9 mouse cellular contexts compared by ENCODE assay signal in genomic region chr2:33178243-33178932, GRCm38 (mm10). TPM values are rescaled to one million over a fixed set of nuclear protein-coding genes. Genes with fewer than 3 reads are reported as not detected.
DNase-seq lines count a peak whose midpoint lies in the region; ATAC-seq lines count a peak whose summit lies in the region.
"Had no signal": no experiment of that assay in that cellular context is flagged by ENCODE, and none has a peak within 500 bp of the region (broad histone marks: within the 10 kb centered on the region; RNA-seq: fewer than 3 reads in every experiment).

No protein-coding gene starts in this region.

- H3K4me2 ChIP-seq in kidney, embryonic 14.5 days (replicated peaks; ENCODE audit: low read depth, low read length), result no peak overlapping the region

- H3K4me1 ChIP-seq in kidney, embryonic 14.5 days (ENCODE audit: control insufficient read depth, insufficient read depth, low read length), result peaks cover 16% of the 10 kb centered on the region

- H3K27me3 ChIP-seq in kidney, embryonic 14.5 days (ENCODE audit: control insufficient read depth, insufficient read depth, low read length), result no peaks in the 10 kb centered on the region
- H3K27me3 ChIP-seq: CH12.LX had no signal

- no peak overlapping the region for H3K4me3 ChIP-seq in kidney, embryonic 14.5 days (ENCODE audit: low read length)

- no peak overlapping the region for H3K27ac ChIP-seq in kidney, embryonic 14.5 days (ENCODE audit: low read depth, low read length)

- H3K9me3 ChIP-seq in kidney, embryonic 14.5 days (ENCODE audit: control insufficient read depth, low read length), result no peaks in the 10 kb centered on the region

- H3K9ac ChIP-seq in kidney, embryonic 14.5 days (ENCODE audit: low read depth, low read length), result no peak overlapping the region

- WGBS in kidney, embryonic 14.5 days, result 60% methylated on average over 11 of the region's 11 CpGs

- no peak for DNase-seq in kidney, postnatal 10 days
- DNase-seq in cerebellum, adult 11-12 months, result peak; percentile 81
- DNase-seq in gastrocnemius, adult 8-10 months (ENCODE audit: low spot score in 2 of 2), result peak; percentile 79 to 89
- DNase-seq in layer of hippocampus, postnatal 14 days (ENCODE audit: low spot score in 2 of 2), result peak; percentile 56 to 75
- peak; percentile 56 for DNase-seq in retina, embryonic 14.5 days (ENCODE audit: low spot score)
- DNase-seq in spleen, postnatal 10 days (ENCODE audit: low spot score in 2 of 2), result no peak
- no peak for DNase-seq in thymus, postnatal 0 days (ENCODE audit: low spot score)

- H3K36me3 ChIP-seq in kidney, embryonic 14.5 days (ENCODE audit: control insufficient read depth, insufficient read depth, low read length), result no peaks in the 10 kb centered on the region

- ATAC-seq in kidney, embryonic 14.5 days (ENCODE audit: low FRiP score, low TSS enrichment), result peak; percentile 62; the same call in 1 of the 2 replicates

RNA-seq across cellular contexts. Expression of gene Angptl2, which starts 37.5 kb away (rescaled TPM):
- polyA plus RNA-seq in kidney, embryonic 14.5 days (2014; fragmentation: Nextera tagmentation; extraction: Ambion mirVana), result 21.1 and 27.0 TPM in 2 replicates
- total RNA-seq in gastrocnemius, adult 8-10 months (2022), result 10 to 100 TPM; 21.1 to 32.8 (median 26.5) TPM
- total RNA-seq in layer of hippocampus, postnatal 14 days (2021), result 1 to 10 TPM; 2.6 to 5.9 TPM
- polyA plus RNA-seq in thymus, postnatal 0 days (2015; fragmentation: Nextera tagmentation; extraction: Ambion mirVana), result 29.8 and 34.7 TPM in 2 replicates

RNA-seq across cellular contexts. Expression of gene Garnl3, which starts 46.9 kb away (rescaled TPM):
- polyA plus RNA-seq in kidney, embryonic 14.5 days (2014; fragmentation: Nextera tagmentation; extraction: Ambion mirVana), result 11.6 and 12.1 TPM in 2 replicates
- total RNA-seq in gastrocnemius, adult 8-10 months (2022), result 1 to 10 TPM in 1 of 4 experiments, under 1 TPM in 2, not detected in 1; 0.32 to 1.1 (median 0.99) TPM
- 10 to 100 TPM; 46.0 to 65.4 TPM for total RNA-seq in layer of hippocampus, postnatal 14 days (2021)
- 0.81 and 1.0 TPM in 2 replicates for polyA plus RNA-seq in thymus, postnatal 0 days (2015; fragmentation: Nextera tagmentation; extraction: Ambion mirVana)

Comparison
In these comparisons a context has a peak if more than half of its experiments do, and no peak if none do; other contexts are left out.
1. DNase-seq: peak in cerebellum, adult 11-12 months (single experiment), gastrocnemius, adult 8-10 months (2 of 2), layer of hippocampus, postnatal 14 days (2 of 2) and retina, embryonic 14.5 days (single experiment); none in kidney, postnatal 10 days (single experiment), spleen, postnatal 10 days (0 of 2) and thymus, postnatal 0 days (single experiment).
2. RNA of gene Garnl3, which starts 46.9 kb away (total RNA-seq): 46.0 to 65.4 TPM in layer of hippocampus, postnatal 14 days; 0.32 to 1.1 TPM in gastrocnemius, adult 8-10 months; every median in the first group is over 10 times any median in the second.